Mouse (Mus musculus): Measurements from ENCODE around the gene Gm20388.

Gm20388 gene

GRCm38 (mm10) chr8:120012491-120012890, 101.8 kb downstream of the Gm20388 start:
- in situ Hi-C loops (cut with MboI, MseI): no loop called here

GRCm38 (mm10) chr8:120012927-120013326, 102.3 kb downstream of the Gm20388 start:
- in situ Hi-C loops (cut with MboI, MseI): no loop called here

- in situ Hi-C loops (cut with MboI, MseI): no loop called here
These were observed 103.8 kb downstream of the Gm20388 start for GRCm38 (mm10) chr8:120014267-120015023.

GRCm38 (mm10) chr8:120015916-120016315, 105.3 kb downstream of the Gm20388 start:
- in situ Hi-C loops (cut with MboI, MseI): no loop called here

- in situ Hi-C loops (cut with MboI, MseI): no loop called here
These were observed 105.8 kb downstream of the Gm20388 start for GRCm38 (mm10) chr8:120016424-120016823.

- in situ Hi-C loops (cut with MboI, MseI): no loop called here
These were observed 106.7 kb downstream of the Gm20388 start for GRCm38 (mm10) chr8:120017349-120017748.

DNA sequence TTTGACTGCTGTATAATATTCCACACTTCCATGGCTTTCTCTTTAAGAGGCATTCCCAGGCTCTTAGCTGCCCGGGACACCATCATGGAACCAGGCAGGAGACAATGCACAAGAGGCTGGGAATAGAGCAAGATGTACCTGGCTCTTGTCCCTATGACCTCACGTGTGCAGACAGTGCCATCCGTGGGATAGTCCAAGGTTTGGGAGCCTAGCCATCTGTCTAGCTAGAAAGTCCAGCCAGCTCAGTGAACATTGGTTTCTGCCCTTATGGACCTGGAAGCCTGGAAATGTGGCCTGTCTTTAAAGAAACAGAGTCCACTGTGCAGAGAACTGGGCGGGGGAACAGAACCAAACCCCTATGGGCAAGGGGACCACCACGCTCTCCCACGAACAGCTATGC, 107.1 kb downstream of the Gm20388 start:
- in situ Hi-C loops (cut with MboI, MseI): no loop called here

DNA sequence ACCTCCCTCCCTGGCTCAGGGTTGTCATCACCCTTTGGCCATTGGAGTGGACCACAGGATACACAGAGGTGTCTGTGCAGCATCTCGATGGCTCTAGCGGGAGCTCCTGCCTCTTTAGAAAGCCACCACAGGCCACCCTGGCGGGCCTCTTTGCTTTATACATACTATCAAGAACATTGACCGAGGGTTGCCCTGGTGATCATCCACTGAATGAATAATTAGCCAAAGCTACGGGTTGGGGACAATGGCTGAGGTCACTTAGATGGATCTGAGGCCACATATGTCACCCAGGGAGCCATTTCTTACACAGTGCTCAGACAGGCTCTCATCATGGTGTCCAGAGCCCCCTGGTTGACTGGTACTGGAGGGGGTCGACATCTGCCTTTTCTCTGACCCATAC, 107.7 kb downstream of the Gm20388 start:
- in situ Hi-C loops (cut with MboI, MseI): no loop called here

- in situ Hi-C loops (cut with MboI, MseI): no loop called here
These were observed 108.7 kb downstream of the Gm20388 start for GRCm38 (mm10) chr8:120019297-120019696.

DNA sequence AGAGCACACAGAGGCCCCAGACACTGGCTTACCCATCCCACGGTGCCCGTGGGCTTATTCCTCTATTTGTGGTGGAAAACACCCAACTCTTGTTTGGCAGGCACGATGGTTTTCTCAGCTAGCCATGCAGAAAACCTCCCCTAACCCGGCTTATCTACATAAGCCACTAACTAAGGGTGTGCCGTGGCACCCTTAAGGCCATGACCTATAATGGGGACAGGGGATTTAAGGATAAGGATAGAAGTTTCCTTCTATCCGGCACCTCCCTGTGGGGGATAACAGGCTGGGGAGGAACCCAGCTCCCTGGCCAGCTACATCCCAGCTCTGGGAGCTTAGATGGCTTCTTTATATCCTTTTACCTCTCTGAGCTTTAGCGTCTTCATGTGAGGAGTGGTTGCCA, 109.7 kb downstream of the Gm20388 start:
- in situ Hi-C loops (cut with MboI, MseI): no loop called here

GRCm38 (mm10) chr8:120026199-120026598, 115.6 kb downstream of the Gm20388 start:
- in situ Hi-C loops (cut with MboI, MseI): no loop called here

DNA sequence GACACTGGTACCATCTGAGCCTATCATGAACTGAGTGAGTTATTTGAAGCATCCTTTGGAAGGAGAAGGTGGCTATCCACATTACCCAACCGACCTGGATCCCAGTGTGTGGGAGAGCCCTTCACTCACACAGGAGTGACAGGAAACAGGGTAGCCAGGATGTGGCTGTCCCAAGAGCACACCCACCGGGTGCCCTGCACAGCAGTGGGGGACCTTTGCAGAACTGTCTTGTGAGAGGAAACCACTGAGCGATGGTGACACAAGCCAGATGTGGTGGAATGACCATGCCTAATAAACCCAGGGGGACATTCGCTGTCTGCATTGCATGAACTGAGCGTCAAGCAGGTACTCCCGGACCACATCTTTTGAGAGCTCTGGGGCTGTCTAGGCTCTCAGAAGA, 116.3 kb downstream of the Gm20388 start:
- in situ Hi-C loops (cut with MboI, MseI): no loop called here

DNA sequence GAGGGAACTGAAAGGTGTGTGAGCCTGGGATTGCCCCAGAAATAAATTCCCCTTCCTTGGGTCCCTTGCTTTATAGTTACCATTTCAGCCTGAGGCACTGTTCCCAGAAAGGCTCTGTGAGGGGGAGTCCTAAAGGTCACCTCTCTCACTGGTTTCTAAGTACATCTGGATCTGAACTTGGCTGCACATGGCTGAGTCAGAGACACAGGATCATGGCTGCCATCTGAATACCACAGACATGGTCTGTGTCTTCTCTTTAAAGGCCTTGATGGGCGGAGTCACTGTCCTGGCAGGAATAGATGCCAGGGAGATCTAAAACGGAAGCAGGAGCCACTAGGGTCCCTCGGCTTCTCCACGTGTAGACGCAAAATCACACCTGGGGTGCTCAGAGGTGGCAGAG, 119.8 kb downstream of the Gm20388 start:
- in situ Hi-C loops (cut with MboI, MseI): no loop called here

DNA sequence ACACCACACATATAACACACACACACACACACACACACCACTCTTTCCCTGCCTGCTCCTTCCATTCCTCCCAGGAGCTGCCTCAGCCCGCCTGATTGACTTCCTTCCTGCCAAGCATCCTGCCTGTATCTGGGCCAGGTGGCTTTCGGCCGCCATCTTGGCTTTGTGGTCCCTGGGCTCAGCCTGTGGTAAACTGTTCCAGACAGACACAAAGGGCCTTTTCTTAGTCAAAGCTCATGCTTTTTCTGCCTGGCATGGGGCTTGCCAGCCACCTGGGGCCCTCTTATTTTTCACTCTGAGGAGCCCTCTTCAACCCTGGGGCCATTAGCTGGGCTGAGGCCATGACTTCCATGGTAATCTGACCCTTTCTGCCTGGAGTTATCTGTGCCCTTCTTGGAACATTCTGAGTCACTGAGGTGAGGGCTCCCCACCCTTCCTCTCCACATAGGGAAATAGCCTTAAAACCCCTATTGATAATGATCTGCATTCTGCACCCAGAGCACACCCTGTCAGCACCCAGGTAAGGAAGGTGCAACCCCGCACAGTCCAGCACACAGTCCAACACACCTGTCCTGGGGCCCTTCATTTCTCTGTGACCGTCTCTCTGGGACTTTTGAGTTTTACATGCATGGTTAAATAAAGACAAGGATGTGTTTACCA, 122.0 kb downstream of the Gm20388 start:
- in situ Hi-C loops (cut with MboI, MseI): no loop called here

DNA sequence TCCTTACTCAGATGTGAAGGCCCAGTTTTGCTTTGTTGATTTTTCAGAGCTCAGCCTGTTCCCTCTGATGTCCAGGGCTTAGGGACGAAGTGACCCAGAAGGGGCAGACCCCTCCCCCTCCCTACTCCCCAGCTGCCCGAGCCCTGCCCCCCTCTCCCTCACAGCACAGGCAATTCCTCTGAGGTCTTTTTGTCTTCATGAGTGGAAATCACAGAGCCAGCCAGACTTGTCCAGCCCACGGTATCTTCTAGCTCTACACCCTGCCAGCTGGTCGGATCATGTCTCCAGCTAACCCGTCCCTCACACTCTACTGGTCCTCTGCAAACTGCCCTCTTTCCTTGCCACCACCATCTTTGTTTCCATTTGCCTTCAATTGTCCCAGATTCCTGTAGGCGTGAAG, 123.8 kb downstream of the Gm20388 start:
- in situ Hi-C loops (cut with MboI, MseI): no loop called here

DNA sequence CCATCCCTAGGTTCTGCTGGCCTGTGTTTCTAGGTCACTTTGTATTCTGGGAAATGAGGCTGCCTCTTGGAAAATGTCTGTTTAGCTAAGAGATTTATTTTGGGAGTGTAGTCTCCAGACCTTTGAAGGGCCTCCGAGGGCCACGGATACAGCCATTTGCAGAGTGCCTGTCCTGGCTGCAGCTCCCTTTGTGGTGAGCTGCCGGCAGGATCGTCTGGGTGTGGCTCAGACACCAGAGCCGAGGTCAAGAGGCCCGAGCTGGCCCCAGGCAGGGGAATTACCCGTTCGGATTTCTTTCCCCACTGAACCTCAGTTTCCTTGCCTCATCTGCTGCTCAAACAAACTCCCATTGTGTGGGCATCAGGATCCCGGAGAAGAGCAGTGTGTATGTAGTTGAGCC, 125.5 kb downstream of the Gm20388 start:
- in situ Hi-C loops (cut with MboI, MseI): no loop called here

- in situ Hi-C loops (cut with MboI, MseI): no loop called here
These were observed 125.9 kb downstream of the Gm20388 start for GRCm38 (mm10) chr8:120036578-120036977.

- in situ Hi-C loops (cut with MboI, MseI): no loop called here
These were observed 126.6 kb downstream of the Gm20388 start for GRCm38 (mm10) chr8:120037199-120037598.

GRCm38 (mm10) chr8:120037611-120038010, 127.0 kb downstream of the Gm20388 start:
- in situ Hi-C loops (cut with MboI, MseI): no loop called here

GRCm38 (mm10) chr8:120038741-120039140, 128.1 kb downstream of the Gm20388 start:
- in situ Hi-C loops (cut with MboI, MseI): no loop called here

GRCm38 (mm10) chr8:120039313-120039919, 128.8 kb downstream of the Gm20388 start:
- in situ Hi-C loops (cut with MboI, MseI): no loop called here

DNA sequence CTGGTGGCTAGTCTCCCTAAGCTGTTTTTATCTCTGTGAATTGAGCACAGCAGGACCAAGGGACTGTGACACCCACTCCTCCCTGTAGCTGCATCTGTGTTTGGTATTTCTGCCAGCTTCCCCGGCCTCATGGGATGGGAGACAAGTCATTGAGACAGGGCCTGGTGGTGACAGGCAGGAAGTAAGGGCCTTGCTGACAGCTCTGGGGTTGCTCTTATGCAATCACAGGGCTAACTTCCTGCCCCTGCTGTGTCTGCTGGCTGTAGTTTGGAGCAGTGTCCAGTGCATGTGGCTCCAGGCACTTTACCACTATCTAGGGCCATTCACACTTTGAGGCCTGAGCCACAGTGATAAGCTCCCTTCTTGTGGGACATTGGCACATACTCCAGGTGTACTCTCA, 130.2 kb downstream of the Gm20388 start:
- in situ Hi-C loops (cut with MboI, MseI): no loop called here

All from T-helper 1 cell (primary cell).